Mouse (Mus musculus): ENCODE data around the gene G0s2.

GRCm38 (mm10) chr1:193320398-193320797 lies 47.4 kb upstream of the G0s2 start:
- TF ChIP-seq EP300 (IDR thresholded peaks at IDR 0.05; ENCODE audit: low read depth): no peak
- no peak for TF ChIP-seq CTCF (IDR thresholded peaks at IDR 0.05; ENCODE audit: low read depth)

All from heart, postnatal 0 days (tissue).